Mouse (Mus musculus): ENCODE results near the gene Galnt18. TPM values are rescaled to one million over a fixed set of nuclear protein-coding genes. Genes with fewer than 3 reads are reported as not detected.

The Galnt18 gene
- polyA plus RNA-seq, 1 experiment from 2014 or later: 13.6 TPM

GRCm38 (mm10) chr7:111730346-111731269, 49.2 kb downstream of the Galnt18 start:
- Histone ChIP-seq H3K4me1 (ENCODE audit: control insufficient read depth in 2 of 2, insufficient read depth in 2 of 2, low read length in 2 of 2) (0 out of 4 replicates have a peak, but pooled peaks cover 0 to 2% of the 10 kb centered on the region in 2 experiments), H3K9ac (ENCODE audit: low read length) (no peak overlapping the region), H3K36me3 (ENCODE audit: control insufficient read depth, insufficient read depth, low read length) (no peaks in the 10 kb centered on the region), H3K4me2 (ENCODE audit: low read length) (no peak overlapping the region), H3K27me3 (ENCODE audit: control insufficient read depth, insufficient read depth, low read length) (no peaks in the 10 kb centered on the region), H3K4me3 (ENCODE audit: control insufficient read depth in 1 of 2, insufficient read depth in 1 of 2, low read depth in 1 of 2, low read length in 2 of 2) (no peak overlapping the region), H3K9me3 (ENCODE audit: control insufficient read depth, low read length) (no peaks in the 10 kb centered on the region), H3K27ac (replicated peaks in 1 of 2; ENCODE audit: control insufficient read depth in 1 of 2, insufficient read depth in 1 of 2, low read depth in 2 of 2, low read length in 2 of 2) (no peak overlapping the region)
- 89% methylated on average over 8 of the region's 8 CpGs for WGBS
- no peak for ATAC-seq (ENCODE audit: insufficient number of reproducible peaks, insufficient read depth, low FRiP score, low read depth)

DNA sequence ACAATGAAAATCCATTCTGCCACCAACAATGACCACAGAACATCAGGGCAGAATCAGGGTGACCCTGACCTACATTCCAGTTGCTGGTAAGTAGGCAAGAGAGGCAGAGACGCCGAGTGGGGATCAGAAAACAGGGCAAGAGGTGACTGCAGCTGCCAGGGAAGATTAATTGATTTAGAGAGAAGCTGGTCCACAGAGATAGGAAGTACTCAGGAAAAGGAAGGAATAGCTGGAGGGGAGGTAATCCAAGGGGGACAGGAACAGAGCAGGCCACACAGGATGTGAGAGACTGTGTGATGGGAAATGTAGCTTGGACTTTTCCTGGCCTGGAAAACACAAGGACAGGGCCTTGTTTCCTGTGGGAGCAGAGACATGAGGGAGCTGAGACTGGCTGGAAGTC, 52.8 kb downstream of the Galnt18 start:
- H3K27ac ChIP-seq (replicated peaks in 1 of 2; ENCODE audit: control insufficient read depth in 1 of 2, insufficient read depth in 1 of 2, low read depth in 2 of 2, low read length in 2 of 2): peak overlapping the region; percentile 29 to 48; a peak in 2 of 4 replicates

DNA sequence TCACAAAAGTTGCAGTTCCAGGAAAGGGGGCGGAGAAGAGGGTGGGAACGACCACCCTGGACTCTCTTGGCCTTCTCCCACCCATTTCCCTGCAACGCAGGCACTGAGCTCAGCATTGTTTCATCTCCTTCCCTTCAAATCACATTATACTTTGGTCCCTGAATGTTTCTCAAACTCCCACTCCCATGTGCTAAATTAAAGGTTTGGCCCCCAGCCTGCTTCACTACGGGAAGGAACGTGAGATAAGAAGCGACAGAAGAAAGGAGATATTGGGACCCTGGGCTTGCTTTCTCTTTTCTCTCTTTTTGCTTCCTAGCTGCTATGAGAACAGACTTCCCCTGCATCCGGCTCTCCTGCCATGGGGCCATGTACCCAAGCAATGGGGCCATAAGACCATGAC, 55.0 kb downstream of the Galnt18 start:
- peaks cover 16 to 20% of the 10 kb centered on the region in 2 experiments for H3K4me1 ChIP-seq (ENCODE audit: control insufficient read depth in 2 of 2, insufficient read depth in 2 of 2, low read length in 2 of 2)
- WGBS: 50% methylated on average over 7 of the region's 7 CpGs
- H3K27ac ChIP-seq (replicated peaks in 1 of 2; ENCODE audit: control insufficient read depth in 1 of 2, insufficient read depth in 1 of 2, low read depth in 2 of 2, low read length in 2 of 2): peak overlapping the region in 1 of 2 experiments; percentile 4; a peak in 1 of 4 replicates
- no peaks in the 10 kb centered on the region for H3K36me3 ChIP-seq (ENCODE audit: control insufficient read depth, insufficient read depth, low read length)
- no peak overlapping the region for H3K4me3 ChIP-seq (ENCODE audit: control insufficient read depth in 1 of 2, insufficient read depth in 1 of 2, low read depth in 1 of 2, low read length in 2 of 2)
- no peak overlapping the region for H3K9ac ChIP-seq (ENCODE audit: low read length)
- ATAC-seq (ENCODE audit: insufficient number of reproducible peaks, insufficient read depth, low FRiP score, low read depth): no peak
- H3K9me3 ChIP-seq (ENCODE audit: control insufficient read depth, low read length): no peaks in the 10 kb centered on the region
- no peak overlapping the region for H3K4me2 ChIP-seq (ENCODE audit: low read length)
- H3K27me3 ChIP-seq (ENCODE audit: control insufficient read depth, insufficient read depth, low read length): no peaks in the 10 kb centered on the region

More for the DNA sequence above, 52.8 kb downstream of the Galnt18 start:
- ATAC-seq (ENCODE audit: insufficient number of reproducible peaks, insufficient read depth, low FRiP score, low read depth): 0 out of 2 replicates have a peak, but pooled peaks have one; percentile 11
- no peaks in the 10 kb centered on the region for H3K36me3 ChIP-seq (ENCODE audit: control insufficient read depth, insufficient read depth, low read length)
- no peaks in the 10 kb centered on the region for H3K9me3 ChIP-seq (ENCODE audit: control insufficient read depth, low read length)
- H3K4me1 ChIP-seq (ENCODE audit: control insufficient read depth in 2 of 2, insufficient read depth in 2 of 2, low read length in 2 of 2): peaks cover 0 to 2% of the 10 kb centered on the region in 2 experiments; a peak in 1 of 4 replicates
- no peak overlapping the region for H3K9ac ChIP-seq (ENCODE audit: low read length)
- H3K27me3 ChIP-seq (ENCODE audit: control insufficient read depth, insufficient read depth, low read length): no peaks in the 10 kb centered on the region
- WGBS: 45% methylated on average over 2 of the region's 2 CpGs
- H3K4me3 ChIP-seq (ENCODE audit: control insufficient read depth in 1 of 2, insufficient read depth in 1 of 2, low read depth in 1 of 2, low read length in 2 of 2): no peak overlapping the region
- no peak overlapping the region for H3K4me2 ChIP-seq (ENCODE audit: low read length)

DNA sequence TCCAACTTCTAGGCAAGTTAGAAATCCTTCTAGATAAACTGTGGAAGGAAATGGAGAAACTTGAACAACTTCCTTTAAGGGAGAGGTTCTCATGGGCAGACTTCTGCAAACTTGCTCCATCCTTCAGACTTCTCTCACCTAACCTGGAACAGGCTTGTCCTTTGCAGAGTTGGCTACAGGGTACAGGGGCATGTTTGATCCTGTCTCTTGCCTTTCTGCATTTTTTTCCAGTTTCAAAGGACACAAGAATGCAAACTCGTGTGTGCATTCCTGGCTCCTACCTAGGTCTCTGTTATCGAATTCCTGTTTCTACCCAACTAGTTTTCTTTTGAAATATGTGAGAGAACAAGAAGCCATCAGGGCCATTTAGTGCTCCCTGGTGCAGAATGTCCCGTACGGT, 55.8 kb downstream of the Galnt18 start:
- WGBS: 84% methylated on average over 4 of the region's 4 CpGs
- H3K4me1 ChIP-seq (ENCODE audit: control insufficient read depth in 2 of 2, insufficient read depth in 2 of 2, low read length in 2 of 2): peaks cover 20 to 21% of the 10 kb centered on the region in 2 experiments
- no peak overlapping the region for H3K4me3 ChIP-seq (ENCODE audit: control insufficient read depth in 1 of 2, insufficient read depth in 1 of 2, low read depth in 1 of 2, low read length in 2 of 2)
- no peak overlapping the region for H3K9ac ChIP-seq (ENCODE audit: low read length)
- H3K27ac ChIP-seq (replicated peaks in 1 of 2; ENCODE audit: control insufficient read depth in 1 of 2, insufficient read depth in 1 of 2, low read depth in 2 of 2, low read length in 2 of 2): 0 out of 4 replicates have a peak overlapping the region, but pooled peaks of 1 of the 2 experiments have one; percentile 4
- no peak overlapping the region for H3K4me2 ChIP-seq (ENCODE audit: low read length)
- no peaks in the 10 kb centered on the region for H3K9me3 ChIP-seq (ENCODE audit: control insufficient read depth, low read length)
- no peaks in the 10 kb centered on the region for H3K27me3 ChIP-seq (ENCODE audit: control insufficient read depth, insufficient read depth, low read length)
- ATAC-seq (ENCODE audit: insufficient number of reproducible peaks, insufficient read depth, low FRiP score, low read depth): no peak
- H3K36me3 ChIP-seq (ENCODE audit: control insufficient read depth, insufficient read depth, low read length): no peaks in the 10 kb centered on the region

GRCm38 (mm10) chr7:111721308-111721698, 58.5 kb downstream of the Galnt18 start:
- no peak overlapping the region for H3K9ac ChIP-seq (ENCODE audit: low read length)
- H3K4me3 ChIP-seq (ENCODE audit: control insufficient read depth in 1 of 2, insufficient read depth in 1 of 2, low read depth in 1 of 2, low read length in 2 of 2): no peak overlapping the region
- no peak overlapping the region for H3K4me2 ChIP-seq (ENCODE audit: low read length)
- H3K9me3 ChIP-seq (ENCODE audit: control insufficient read depth, low read length): no peaks in the 10 kb centered on the region
- no peaks in the 10 kb centered on the region for H3K27me3 ChIP-seq (ENCODE audit: control insufficient read depth, insufficient read depth, low read length)
- H3K27ac ChIP-seq (replicated peaks in 1 of 2; ENCODE audit: control insufficient read depth in 1 of 2, insufficient read depth in 1 of 2, low read depth in 2 of 2, low read length in 2 of 2): peak overlapping the region; percentile 16 to 81; a peak in 3 of 4 replicates
- no peaks in the 10 kb centered on the region for H3K36me3 ChIP-seq (ENCODE audit: control insufficient read depth, insufficient read depth, low read length)
- 84% methylated on average over 5 of the region's 5 CpGs for WGBS
- peaks cover 20 to 21% of the 10 kb centered on the region in 2 experiments for H3K4me1 ChIP-seq (ENCODE audit: control insufficient read depth in 2 of 2, insufficient read depth in 2 of 2, low read length in 2 of 2)
- no peak for ATAC-seq (ENCODE audit: insufficient number of reproducible peaks, insufficient read depth, low FRiP score, low read depth)

DNA sequence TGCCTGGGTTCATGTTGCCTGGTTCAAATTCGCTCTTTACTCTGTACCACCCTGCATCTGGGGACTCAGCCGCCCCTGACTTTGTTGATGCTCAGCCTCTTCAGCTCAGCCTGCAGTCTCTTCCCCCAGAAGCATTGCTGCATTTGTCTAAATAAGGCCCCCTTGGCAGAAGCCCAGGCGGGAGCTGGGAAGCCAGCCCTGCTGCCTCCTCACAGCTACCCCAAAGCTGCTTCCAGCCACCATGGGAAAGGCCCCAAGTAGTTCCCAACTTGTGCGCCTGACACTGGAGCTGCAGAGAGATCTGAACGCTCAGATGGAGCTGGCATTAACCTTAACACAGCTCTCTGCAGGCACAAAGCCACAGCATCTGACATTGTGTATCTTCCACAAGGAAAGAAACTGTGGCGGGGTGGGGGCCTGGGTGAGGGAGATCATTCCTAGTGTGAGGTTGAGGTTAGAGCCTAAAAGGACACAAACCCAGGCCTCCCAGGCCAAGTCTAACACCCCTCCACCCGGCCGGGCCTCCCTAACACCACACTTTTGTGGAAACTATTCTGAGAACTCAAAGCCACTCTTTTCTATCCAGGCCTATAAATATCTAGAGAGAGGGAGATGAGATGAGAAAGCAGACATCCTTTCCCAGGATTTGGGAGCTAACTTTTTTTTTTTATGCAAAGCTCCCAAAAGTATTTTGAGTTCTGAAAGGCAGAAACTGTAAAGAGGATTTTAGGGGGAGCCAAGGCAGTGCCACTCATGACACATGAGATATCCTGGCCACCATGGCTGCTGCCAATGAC, 59.1 kb downstream of the Galnt18 start:
- peak overlapping the region; percentile 22 for H3K9ac ChIP-seq (ENCODE audit: low read length)
- no peak for ATAC-seq (ENCODE audit: insufficient number of reproducible peaks, insufficient read depth, low FRiP score, low read depth)

DNA sequence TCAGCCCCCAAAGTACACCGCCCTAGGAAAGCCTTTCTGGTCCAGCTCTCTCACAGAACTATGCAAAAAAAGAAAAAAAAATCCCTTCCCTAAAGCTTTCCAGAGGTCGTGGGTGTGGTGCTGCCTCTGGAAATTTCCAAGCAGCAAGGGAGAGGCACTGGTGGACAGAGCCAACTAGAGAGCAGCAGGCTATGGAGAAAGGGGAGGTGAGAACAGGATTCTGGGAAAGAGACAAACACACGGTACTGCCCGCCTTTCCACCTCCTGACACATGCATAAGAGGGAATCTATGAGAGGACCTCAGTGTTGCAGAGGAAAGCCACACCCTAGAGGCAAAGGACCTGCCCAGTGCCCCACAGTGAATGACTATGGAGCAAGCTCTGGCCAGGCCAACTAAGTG, 60.9 kb downstream of the Galnt18 start:
- 56% methylated on average over 4 of the region's 4 CpGs for WGBS
- Histone ChIP-seq H3K9me3 (ENCODE audit: control insufficient read depth, low read length) (no peaks in the 10 kb centered on the region), H3K36me3 (ENCODE audit: control insufficient read depth, insufficient read depth, low read length) (no peaks in the 10 kb centered on the region), H3K27ac (replicated peaks in 1 of 2; ENCODE audit: control insufficient read depth in 1 of 2, insufficient read depth in 1 of 2, low read depth in 2 of 2, low read length in 2 of 2) (no peak overlapping the region), H3K4me2 (ENCODE audit: low read length) (no peak overlapping the region), H3K9ac (ENCODE audit: low read length) (no peak overlapping the region), H3K27me3 (ENCODE audit: control insufficient read depth, insufficient read depth, low read length) (no peaks in the 10 kb centered on the region), H3K4me1 (ENCODE audit: control insufficient read depth in 2 of 2, insufficient read depth in 2 of 2, low read length in 2 of 2) (peaks cover 21 to 23% of the 10 kb centered on the region in 2 experiments), H3K4me3 (ENCODE audit: control insufficient read depth in 1 of 2, insufficient read depth in 1 of 2, low read depth in 1 of 2, low read length in 2 of 2) (no peak overlapping the region)
- ATAC-seq (ENCODE audit: insufficient number of reproducible peaks, insufficient read depth, low FRiP score, low read depth): no peak

More for the DNA sequence above, 59.1 kb downstream of the Galnt18 start:
- WGBS: 57% methylated on average over 8 of the region's 8 CpGs
- no peaks in the 10 kb centered on the region for H3K36me3 ChIP-seq (ENCODE audit: control insufficient read depth, insufficient read depth, low read length)
- no peaks in the 10 kb centered on the region for H3K27me3 ChIP-seq (ENCODE audit: control insufficient read depth, insufficient read depth, low read length)
- H3K4me2 ChIP-seq (ENCODE audit: low read length): no peak overlapping the region
- no peak overlapping the region for H3K4me3 ChIP-seq (ENCODE audit: control insufficient read depth in 1 of 2, insufficient read depth in 1 of 2, low read depth in 1 of 2, low read length in 2 of 2)
- no peaks in the 10 kb centered on the region for H3K9me3 ChIP-seq (ENCODE audit: control insufficient read depth, low read length)
- peaks cover 20 to 21% of the 10 kb centered on the region in 2 experiments for H3K4me1 ChIP-seq (ENCODE audit: control insufficient read depth in 2 of 2, insufficient read depth in 2 of 2, low read length in 2 of 2)
- peak overlapping the region; percentile 57 to 81 for H3K27ac ChIP-seq (replicated peaks in 1 of 2; ENCODE audit: control insufficient read depth in 1 of 2, insufficient read depth in 1 of 2, low read depth in 2 of 2, low read length in 2 of 2)
